Mouse (Mus musculus) cerebellum, adult 18-20 months (tissue): ENCODE measurements at regions not wholly inside any gene's neighbourhood (a gene's known extent, or its start where the extent isn't known, plus 50 kb on each side); places are given as distances from the start of the nearest gene placed in this dataset.
A peak's percentile ranks its signal among the peaks of the same experiment; 100 is the strongest.

Experiments used
- DNase-seq, 2 experiments: peaks; one replicate each; pipeline ENCODE4 v3.0.0; 2021

DNA sequence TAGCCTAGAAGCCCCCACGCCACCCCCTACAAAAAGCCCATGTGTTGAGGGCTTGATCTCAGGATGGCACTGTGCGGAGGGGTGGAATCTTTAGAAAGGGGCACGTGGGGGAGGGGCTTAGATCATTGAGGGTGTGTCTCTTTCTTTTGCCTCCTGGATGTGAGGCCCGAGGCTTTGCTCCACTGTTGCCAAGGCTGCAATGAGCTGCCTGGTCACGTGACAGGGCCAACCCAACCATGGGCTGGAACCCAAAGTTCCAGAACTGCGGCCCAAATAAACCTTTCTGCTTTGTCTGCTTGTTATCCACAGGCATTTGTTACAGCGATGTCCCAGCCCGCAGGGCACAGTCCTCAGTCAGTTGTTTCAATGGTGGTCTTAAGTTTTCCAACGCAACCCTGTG lies 96.5 kb upstream of the Ubl3 start:
- DNase-seq: no peak

- DNase-seq: no peak
These were observed 95.1 kb upstream of the Ubl3 start for GRCm38 (mm10) chr5:148647644-148648043.

DNA sequence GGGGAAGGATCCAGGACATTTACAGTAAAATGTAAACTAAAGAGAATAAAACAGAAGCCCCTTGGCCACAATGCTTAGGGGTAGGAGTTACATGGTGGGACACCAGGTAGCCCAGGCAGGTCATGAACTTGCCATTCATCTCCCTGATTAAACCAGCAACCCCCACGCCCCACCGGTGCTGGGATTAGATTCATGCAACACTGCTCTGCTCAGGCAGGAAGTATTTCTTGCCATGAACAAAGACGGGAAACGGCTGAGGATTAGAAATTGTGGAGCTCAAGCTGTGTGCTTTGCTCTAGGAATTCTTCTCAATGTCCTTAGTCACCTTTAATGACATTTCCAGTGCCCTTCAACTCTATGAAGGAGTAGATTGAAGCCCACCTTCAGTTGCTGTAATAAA lies 93.2 kb upstream of the Ubl3 start:
- DNase-seq: no peak

DNA sequence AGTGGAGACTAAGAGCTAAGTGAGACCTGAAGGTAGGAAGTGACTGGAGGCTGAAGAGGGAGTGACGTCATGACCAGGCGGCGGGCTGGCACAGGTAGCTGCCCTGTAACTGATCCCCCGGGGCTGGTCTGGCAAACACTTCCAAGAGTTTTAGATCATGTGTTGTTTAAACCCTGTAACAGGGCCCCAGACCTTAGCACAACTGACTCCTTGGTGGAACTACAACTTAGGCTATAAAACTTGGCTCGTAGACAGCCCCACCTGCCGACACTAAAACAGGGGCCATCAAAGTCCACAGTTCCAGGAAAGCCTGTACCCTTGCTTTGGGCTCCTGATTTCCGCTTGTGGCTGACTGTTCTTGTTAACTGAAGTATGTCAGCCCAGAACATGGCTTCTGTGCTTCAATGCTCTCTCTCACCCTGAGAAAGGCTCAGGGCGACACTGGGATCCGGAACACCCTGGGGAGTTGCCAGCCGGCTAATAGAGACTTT lies 92.6 kb upstream of the Ubl3 start:
- no peak for DNase-seq

DNA sequence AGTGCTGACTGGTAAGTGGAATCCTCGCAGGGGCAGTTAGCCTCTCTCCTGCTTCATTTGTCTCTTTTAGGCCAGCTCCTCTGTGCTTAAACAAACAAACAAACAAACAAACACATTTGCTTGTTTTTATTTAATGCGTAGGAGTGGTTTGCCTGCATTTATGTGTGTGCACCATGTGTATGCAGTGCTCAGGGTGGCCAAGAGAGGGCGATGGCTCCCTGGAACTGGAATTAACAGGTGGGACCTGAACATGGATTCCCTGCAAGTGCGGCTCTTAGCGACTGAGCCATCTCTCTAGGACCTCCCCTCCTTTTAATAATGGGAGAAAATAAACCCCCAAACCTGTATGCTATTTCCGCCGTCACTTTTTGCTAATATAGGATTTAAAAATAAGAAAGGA lies 91.8 kb upstream of the Ubl3 start:
- DNase-seq: no peak

DNA sequence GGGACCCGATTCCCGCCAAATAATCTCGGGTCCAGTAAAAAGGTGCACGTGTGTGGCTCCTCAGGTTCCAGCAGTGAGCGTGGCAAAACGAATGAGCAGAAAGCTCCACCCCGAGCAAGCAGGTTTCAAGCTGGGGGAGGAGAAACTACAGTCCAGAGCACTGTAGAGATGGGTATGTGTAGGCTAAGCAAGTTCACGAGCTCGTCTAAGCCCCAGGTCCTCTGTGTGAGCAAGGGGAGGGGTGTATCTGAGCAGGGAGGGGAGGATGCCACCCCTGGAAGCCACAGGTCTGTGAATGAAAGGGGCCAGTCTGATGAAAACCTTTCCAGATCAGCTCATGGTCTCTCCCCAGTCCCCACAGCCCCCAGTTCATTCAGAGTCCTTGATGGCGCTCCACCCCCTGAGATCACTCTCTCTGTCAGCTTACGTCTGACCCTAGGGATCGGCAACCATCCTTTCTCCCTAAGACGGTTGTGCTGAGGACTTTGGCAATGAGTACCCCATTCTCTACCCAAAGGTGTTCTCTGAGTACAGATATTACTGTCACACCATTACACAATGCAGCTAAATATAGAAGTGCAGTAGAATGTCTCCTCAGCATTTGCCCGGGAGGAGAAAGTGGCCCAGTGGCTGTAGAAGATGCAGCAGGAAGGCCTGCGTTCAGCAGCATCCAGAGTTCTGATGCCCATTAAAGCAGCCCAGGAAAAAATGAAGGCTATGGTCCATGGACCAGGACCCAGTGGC lies 89.2 kb upstream of the Ubl3 start:
- no peak for DNase-seq

DNA sequence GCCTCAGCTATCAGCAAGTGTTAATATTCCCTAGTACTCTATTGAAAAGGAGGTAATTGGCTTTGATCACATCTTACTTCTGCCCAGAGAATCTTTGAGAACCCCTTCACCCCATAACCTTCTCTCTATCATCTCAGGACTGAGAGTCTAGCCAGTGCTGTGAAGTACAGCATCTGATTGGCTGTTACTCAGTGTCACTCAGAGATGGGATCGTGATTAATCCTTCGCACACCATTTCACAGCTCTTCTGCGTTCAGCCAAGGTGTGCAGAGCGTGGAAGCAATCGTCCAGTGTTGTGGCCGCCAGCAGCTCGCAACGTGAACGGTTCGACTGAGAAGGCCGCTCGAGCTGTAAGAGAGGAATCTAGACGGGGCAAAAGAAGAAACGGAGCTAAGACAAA lies 87.9 kb upstream of the Ubl3 start:
- no peak for DNase-seq

DNA sequence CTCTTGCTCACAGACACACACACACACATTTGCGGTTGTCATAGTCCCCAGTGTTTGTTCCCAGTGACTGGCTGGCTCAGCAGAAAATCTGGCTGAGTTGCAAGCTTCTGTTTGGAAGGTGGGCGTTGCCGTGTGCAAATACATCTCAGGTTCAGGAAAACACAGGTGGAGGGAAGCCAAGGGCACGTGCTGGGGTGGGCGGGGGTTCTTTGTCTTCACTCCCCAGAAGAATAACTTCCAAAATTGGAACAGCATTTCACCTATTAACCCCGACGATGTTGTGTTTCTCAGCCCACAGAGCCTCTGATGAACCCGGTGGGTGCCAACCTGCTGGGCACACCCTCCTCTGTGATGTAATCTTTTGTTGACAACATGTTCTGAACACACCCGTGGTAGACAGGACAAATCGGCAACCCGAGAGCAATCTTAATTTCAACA lies 82.3 kb upstream of the Ubl3 start:
- DNase-seq: no peak

- no peak for DNase-seq
These were observed 81.4 kb upstream of the Ubl3 start for GRCm38 (mm10) chr5:148633999-148634398.

DNA sequence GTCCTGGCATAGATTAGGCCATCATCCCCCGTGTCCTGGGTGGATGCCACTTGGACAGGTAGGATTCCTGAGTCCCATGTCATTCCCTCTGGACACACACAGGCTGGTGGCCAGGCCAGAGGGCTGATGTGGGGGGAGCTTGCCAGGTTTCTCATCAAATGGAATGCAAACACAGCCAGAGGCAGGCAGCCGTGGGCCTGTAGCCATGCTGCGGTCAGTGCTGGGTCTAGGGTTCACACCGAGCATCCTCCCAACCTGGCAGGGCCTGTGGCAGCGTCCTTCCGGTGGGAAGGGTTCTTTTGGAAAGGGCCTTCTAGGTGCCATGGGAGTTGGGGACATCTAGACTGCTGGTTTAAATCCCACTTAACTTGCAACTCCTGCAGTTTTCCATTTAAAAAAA lies 80.7 kb upstream of the Ubl3 start:
- DNase-seq: no peak

- DNase-seq: no peak
These were observed 80.1 kb upstream of the Ubl3 start for GRCm38 (mm10) chr5:148632516-148633170.

DNA sequence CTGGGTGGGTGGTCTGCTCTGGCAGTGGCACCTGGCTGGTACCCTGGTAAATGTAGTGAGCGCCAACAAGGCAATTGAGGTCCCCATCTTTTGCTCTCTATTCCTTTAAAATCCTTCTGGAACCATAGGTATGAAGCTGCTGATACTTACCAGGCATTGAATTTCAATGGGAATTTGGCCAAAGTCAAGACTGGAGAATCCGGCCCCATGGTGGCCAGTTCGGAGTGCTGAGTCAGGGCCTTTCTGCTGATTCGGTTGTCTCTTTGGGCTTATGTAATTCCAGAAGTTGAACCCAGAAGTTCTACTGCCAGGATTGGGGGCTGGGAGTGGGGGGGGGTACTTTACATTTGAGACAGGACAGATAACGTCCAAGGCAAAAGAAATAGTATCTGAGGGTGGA lies 79.0 kb upstream of the Ubl3 start:
- DNase-seq: no peak

GRCm38 (mm10) chr5:148626014-148626413 lies 73.4 kb upstream of the Ubl3 start:
- no peak for DNase-seq

GRCm38 (mm10) chr5:148624649-148625405 lies 72.2 kb upstream of the Ubl3 start:
- DNase-seq: no peak

DNA sequence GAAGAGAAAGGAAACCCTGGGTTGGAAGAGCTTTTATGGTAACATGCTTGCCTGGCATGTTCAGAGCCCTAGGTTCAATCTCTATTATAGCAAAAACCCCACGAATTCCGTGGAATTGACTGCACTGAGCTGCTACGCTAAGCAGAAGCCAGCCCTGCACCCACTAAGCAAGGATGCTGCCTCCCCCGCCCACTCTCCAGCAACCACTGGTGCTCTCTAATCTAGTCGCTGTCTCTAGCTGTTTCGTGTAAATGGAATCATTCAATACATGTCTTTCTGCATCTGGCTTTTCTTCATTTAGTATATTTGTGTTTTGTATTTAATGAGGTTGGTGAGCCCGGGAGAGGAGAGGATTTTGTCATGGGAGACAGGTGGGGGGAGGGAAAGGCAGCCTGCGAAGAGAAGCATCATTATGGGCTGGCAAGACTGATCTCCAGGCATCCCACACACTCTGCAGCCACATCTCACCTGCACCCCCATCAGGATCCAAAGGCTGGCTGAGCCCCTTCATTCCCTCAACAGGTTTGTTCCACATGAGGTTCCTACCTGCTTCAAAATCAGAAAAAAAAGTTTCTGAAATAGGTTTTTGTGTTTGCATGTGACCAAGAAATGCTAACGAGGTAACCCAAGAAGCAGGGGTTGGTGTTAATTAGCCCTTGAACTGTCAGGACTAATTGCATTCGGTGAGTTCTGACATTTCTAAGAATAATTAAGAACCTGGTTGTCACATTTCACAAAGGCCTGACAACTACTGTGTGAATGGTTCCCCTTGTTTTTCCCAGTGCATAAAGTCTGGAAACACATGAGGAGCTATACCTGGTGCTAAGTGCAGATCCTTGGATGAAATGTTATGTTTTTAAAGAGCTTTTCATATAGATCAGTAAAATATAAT lies 68.6 kb upstream of the Ubl3 start:
- no peak for DNase-seq

GRCm38 (mm10) chr5:148619917-148620316 lies 67.3 kb upstream of the Ubl3 start:
- no peak for DNase-seq

GRCm38 (mm10) chr5:148616426-148616825 lies 63.8 kb upstream of the Ubl3 start:
- DNase-seq: no peak

GRCm38 (mm10) chr5:148615706-148616366 lies 63.2 kb upstream of the Ubl3 start:
- DNase-seq: peak; percentile 6 to 19

GRCm38 (mm10) chr5:148615117-148615516 lies 62.5 kb upstream of the Ubl3 start:
- DNase-seq: no peak

- no peak for DNase-seq
These were observed 58.7 kb upstream of the Ubl3 start for GRCm38 (mm10) chr5:148611323-148611722.

DNA sequence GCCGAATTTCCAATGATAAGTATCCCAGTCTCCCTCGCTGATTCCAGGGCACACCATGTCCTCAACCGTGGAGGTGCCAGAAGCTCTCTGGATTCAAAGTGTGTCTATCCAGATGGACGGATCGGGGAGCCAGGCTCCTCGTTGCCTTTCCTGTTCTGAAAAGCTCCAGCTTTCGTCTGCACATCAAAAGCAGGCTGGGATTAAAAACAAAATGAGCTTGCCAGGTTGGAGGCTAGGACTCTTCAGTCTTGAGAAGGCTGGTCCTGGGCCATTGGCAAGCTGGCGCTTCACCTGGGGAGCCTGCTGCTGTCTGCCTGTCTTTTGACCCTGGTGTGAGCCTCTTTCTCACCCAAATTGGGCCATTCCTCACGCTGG lies 56.9 kb upstream of the Ubl3 start:
- peak in 1 of 2 experiments; percentile 3 for DNase-seq

DNA sequence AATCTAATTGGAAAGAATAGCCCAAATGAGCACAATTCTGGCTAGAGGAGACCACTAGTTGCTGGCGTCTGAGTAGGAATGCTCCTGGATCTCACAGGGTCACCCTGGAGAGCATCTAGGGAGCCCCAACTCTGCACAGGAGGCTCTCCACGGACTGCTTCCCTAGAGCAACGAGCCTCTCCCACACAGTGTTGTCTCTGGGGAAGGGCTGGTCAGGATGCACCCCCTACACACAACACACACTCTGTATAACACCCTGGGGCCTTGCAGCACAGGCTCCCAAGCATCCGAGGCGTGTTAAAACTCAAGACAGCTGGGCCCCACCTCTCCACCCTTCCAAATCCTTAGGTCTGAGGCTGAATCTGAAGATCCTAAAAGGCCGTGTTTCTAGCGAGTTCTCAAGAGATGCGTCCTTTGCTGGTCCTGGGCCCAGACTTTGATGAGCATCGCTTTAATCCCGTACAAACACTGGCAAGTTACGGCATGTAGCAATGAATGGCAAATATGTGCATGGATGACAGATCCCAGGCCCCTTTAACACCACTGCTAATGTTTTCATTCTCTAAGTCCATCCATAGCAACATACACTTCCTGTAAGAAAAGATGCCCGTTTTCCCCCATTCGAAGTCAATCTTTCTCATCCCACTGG lies 56.4 kb upstream of the Ubl3 start:
- no peak for DNase-seq
